Comparison of ENCODE assay signal across 8 mouse cellular contexts in the genomic region with DNA sequence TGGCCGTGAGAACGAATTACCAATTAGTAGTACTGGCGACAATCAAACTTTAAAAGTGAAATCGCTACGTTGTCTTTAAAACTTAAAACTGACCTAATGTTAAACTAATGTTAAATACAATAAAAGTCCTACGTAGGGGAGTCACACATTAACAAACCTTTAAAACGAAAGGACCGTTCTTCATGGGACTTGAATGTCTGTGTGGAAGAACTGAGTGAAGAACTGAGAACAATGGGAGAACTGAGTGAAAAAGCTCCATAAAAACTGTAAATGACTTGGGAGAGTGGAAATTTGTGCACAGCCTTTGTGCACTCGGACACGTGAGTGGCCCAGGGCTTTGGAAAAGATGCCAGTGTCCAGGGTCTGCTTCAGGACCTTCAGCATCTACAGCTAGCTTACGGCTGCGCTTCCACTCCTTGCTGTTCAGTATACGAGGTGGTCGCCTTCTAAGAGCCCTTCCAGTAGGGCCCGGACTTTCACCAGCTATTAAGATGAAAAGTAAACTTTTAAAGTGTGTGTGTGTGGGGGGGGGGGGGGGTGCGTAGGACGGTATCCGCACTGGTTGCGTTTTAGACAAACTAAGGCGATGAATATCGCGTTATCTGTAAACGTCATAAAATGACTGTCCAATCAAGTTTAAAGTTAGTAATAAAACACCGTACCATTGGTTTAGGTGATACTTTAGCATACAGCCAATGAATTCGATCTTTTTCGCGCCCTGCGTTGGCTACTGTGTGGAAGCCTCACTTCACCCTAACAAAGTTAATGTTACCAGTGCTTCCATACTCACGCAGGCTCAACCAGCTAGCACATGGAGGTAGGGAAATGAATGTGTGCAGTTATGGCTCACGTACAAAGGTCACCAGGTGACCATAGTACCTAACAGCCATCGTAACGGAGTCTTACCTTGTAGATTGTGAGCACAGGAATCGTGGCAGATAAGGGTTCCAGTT. TPM values are rescaled to one million over a fixed set of nuclear protein-coding genes. Genes with fewer than 3 reads are reported as not detected.
DNase-seq lines count a peak whose midpoint lies in the region; ATAC-seq lines count a peak whose summit lies in the region.

No protein-coding gene starts in this region.

- peak overlapping the region; percentile 97 for H3K27ac ChIP-seq in intestine, embryonic 14.5 days (ENCODE audit: low read depth)

- peaks cover 9% of the 10 kb centered on the region for H3K4me1 ChIP-seq in intestine, embryonic 14.5 days (replicated peaks; ENCODE audit: control insufficient read depth, insufficient read depth, low read length)

- peak overlapping the region; percentile 95 for H3K4me2 ChIP-seq in intestine, embryonic 14.5 days (ENCODE audit: low read length)

- H3K27me3 ChIP-seq in intestine, embryonic 14.5 days (replicated peaks; ENCODE audit: control insufficient read depth, insufficient read depth, low read length), result no peaks in the 10 kb centered on the region

- DNase-seq in adrenal gland, adult 18-20 months (ENCODE audit: low spot score in 2 of 2), result peak; percentile 30 to 36
- DNase-seq in embryo, embryonic 10.5 days (ENCODE audit: low spot score), result peak; percentile 94
- peak; percentile 58 for DNase-seq in gastrocnemius, postnatal 14 days
- DNase-seq in intestine, embryonic 14.5 days (ENCODE audit: low spot score), result peak; percentile 88
- peak; percentile 73 to 76 for DNase-seq in left cerebral cortex, postnatal 10 days (ENCODE audit: extremely low spot score in 1 of 2, low spot score in 2 of 2)
- DNase-seq in right cerebral cortex, postnatal 14 days, result peak; percentile 61
- peak; percentile 54 to 66 for DNase-seq in urinary bladder, postnatal 4 days (ENCODE audit: low spot score in 2 of 2)

- no peaks in the 10 kb centered on the region for H3K9me3 ChIP-seq in intestine, embryonic 14.5 days (ENCODE audit: control insufficient read depth, low read length)

- intact Hi-C loops in gastrocnemius, postnatal 14 days (cut with DNase I; ENCODE audit: low total_unique reads), result no loop called here
- intact Hi-C loops in left cerebral cortex, postnatal 10 days (cut with DNase I), result no loop called here

- peak; percentile 83 for ATAC-seq in intestine, embryonic 14.5 days (replicated peaks; ENCODE audit: low FRiP score, low TSS enrichment, low read depth)
- ATAC-seq in megakaryocyte progenitor cell, adult 5-6 weeks (replicated peaks; ENCODE audit: poor library complexity), result peak; percentile 47

- no peaks in the 10 kb centered on the region for H3K36me3 ChIP-seq in intestine, embryonic 14.5 days (ENCODE audit: control insufficient read depth, insufficient read depth, low read length)

- H3K4me3 ChIP-seq in intestine, embryonic 14.5 days (ENCODE audit: low read depth, low read length), result peak overlapping the region; percentile 61

- peak overlapping the region; percentile 97 for H3K9ac ChIP-seq in intestine, embryonic 14.5 days (ENCODE audit: low read length)

- WGBS in intestine, embryonic 14.5 days, result 5% methylated on average over 33 of the region's 33 CpGs

RNA-seq across cellular contexts. Expression of a gene that starts 1.3 kb away (rescaled TPM):
- total RNA-seq in adrenal gland, adult 18-20 months (2021), result 10 to 100 TPM in 1 of 2 experiments, 1 to 10 TPM in 1; 8.8 to 12.2 TPM
- 10 to 100 TPM; 49.0 to 49.9 TPM for total RNA-seq in gastrocnemius, postnatal 14 days (2021)
- 16.0 and 16.8 TPM in 2 replicates for polyA plus RNA-seq in intestine, embryonic 14.5 days (2014; fragmentation: Nextera tagmentation; extraction: Ambion mirVana)
- total RNA-seq in left cerebral cortex, postnatal 10 days (2021), result 10 to 100 TPM; 19.5 to 20.4 TPM
- 614 and 670 TPM in 2 replicates for total RNA-seq in megakaryocyte progenitor cell, adult 5-6 weeks (2015)
- 1,549 and 1,625 TPM in 2 replicates for total RNA-seq in megakaryocyte progenitor cell, adult 5-6 weeks (2017)

RNA-seq across cellular contexts. Expression of a gene that starts 4.1 kb away (rescaled TPM):
- total RNA-seq in adrenal gland, adult 18-20 months (2021), result 10 to 100 TPM; 21.8 to 29.9 TPM
- 10 to 100 TPM; 87.1 to 98.9 TPM for total RNA-seq in gastrocnemius, postnatal 14 days (2021)
- polyA plus RNA-seq in intestine, embryonic 14.5 days (2014; fragmentation: Nextera tagmentation; extraction: Ambion mirVana), result 188 and 230 TPM in 2 replicates
- 10 to 100 TPM; 53.5 to 57.3 TPM for total RNA-seq in left cerebral cortex, postnatal 10 days (2021)
- total RNA-seq in megakaryocyte progenitor cell, adult 5-6 weeks (2015), result 244 and 246 TPM in 2 replicates
- total RNA-seq in megakaryocyte progenitor cell, adult 5-6 weeks (2017), result 294 and 383 TPM in 2 replicates

RNA-seq across cellular contexts. Expression of a gene that starts 7.9 kb away (rescaled TPM):
- 1 to 10 TPM; 2.5 to 4.4 TPM for total RNA-seq in adrenal gland, adult 18-20 months (2021)
- 10 to 100 TPM in 1 of 2 experiments, 1 to 10 TPM in 1; 7.8 to 10.7 TPM for total RNA-seq in gastrocnemius, postnatal 14 days (2021)
- 10.1 TPM in 1 of 2 replicates, not detected in the other for polyA plus RNA-seq in intestine, embryonic 14.5 days (2014; fragmentation: Nextera tagmentation; extraction: Ambion mirVana)
- total RNA-seq in left cerebral cortex, postnatal 10 days (2021), result 1 to 10 TPM; 5.2 to 6.1 TPM
- total RNA-seq in megakaryocyte progenitor cell, adult 5-6 weeks (2015), result 1.2 and 2.1 TPM in 2 replicates
- 859 and 860 TPM in 2 replicates for total RNA-seq in megakaryocyte progenitor cell, adult 5-6 weeks (2017)

RNA-seq across cellular contexts. Expression of a gene that starts 8.2 kb away (rescaled TPM):
- total RNA-seq in adrenal gland, adult 18-20 months (2021), result 1 to 10 TPM; 5.8 to 8.9 TPM
- total RNA-seq in gastrocnemius, postnatal 14 days (2021), result 10 to 100 TPM; 32.1 to 32.8 TPM
- polyA plus RNA-seq in intestine, embryonic 14.5 days (2014; fragmentation: Nextera tagmentation; extraction: Ambion mirVana), result 0.74 and 1.8 TPM in 2 replicates
- total RNA-seq in left cerebral cortex, postnatal 10 days (2021), result 10 to 100 TPM; 16.5 to 17.0 TPM
- 10.4 and 19.9 TPM in 2 replicates for total RNA-seq in megakaryocyte progenitor cell, adult 5-6 weeks (2015)
- 37.0 and 43.7 TPM in 2 replicates for total RNA-seq in megakaryocyte progenitor cell, adult 5-6 weeks (2017)

RNA-seq across cellular contexts. Expression of a gene that starts 25.2 kb away (rescaled TPM):
- total RNA-seq in adrenal gland, adult 18-20 months (2021), result 10 to 100 TPM; 11.4 to 15.3 TPM
- total RNA-seq in gastrocnemius, postnatal 14 days (2021), result 10 to 100 TPM; 39.6 to 49.3 TPM
- 3.2 and 3.7 TPM in 2 replicates for polyA plus RNA-seq in intestine, embryonic 14.5 days (2014; fragmentation: Nextera tagmentation; extraction: Ambion mirVana)
- 10 to 100 TPM; 23.0 to 25.1 TPM for total RNA-seq in left cerebral cortex, postnatal 10 days (2021)
- total RNA-seq in megakaryocyte progenitor cell, adult 5-6 weeks (2015), result 350 and 353 TPM in 2 replicates
- 1,312 and 1,339 TPM in 2 replicates for total RNA-seq in megakaryocyte progenitor cell, adult 5-6 weeks (2017)

Comparison
In these comparisons a context has a peak if more than half of its experiments do, and no peak if none do; other contexts are left out.
1. Peak in every context shown above with its lines: DNase-seq, ATAC-seq, H3K4me3 ChIP-seq and H3K27ac ChIP-seq.
2. DNase-seq: peak in every context shown above with its lines; median percentile 94 in embryo, embryonic 10.5 days; 88 in intestine, embryonic 14.5 days; 74 in left cerebral cortex, postnatal 10 days; 61 in right cerebral cortex, postnatal 14 days; 60 in urinary bladder, postnatal 4 days; 58 in gastrocnemius, postnatal 14 days; 33 in adrenal gland, adult 18-20 months.
3. RNA of a gene that starts 1.3 kb away (total RNA-seq): 614 to 1,625 TPM in megakaryocyte progenitor cell, adult 5-6 weeks; 49.0 to 49.9 TPM in gastrocnemius, postnatal 14 days, 19.5 to 20.4 TPM in left cerebral cortex, postnatal 10 days and 8.8 to 12.2 TPM in adrenal gland, adult 18-20 months; every median in the first group is over 10 times any median in the second.